Mouse (Mus musculus) urinary bladder, postnatal 36 days (tissue): ENCODE data around the gene Spata18.

ENCODE experiments used
- DNase-seq, 2 experiments: peaks; one replicate each; pipeline ENCODE4 v3.0.0; 2022; ENCODE audit warnings: low spot score in 2 of 2, mixed read lengths in 1 of 2

Spata18 gene

DNA sequence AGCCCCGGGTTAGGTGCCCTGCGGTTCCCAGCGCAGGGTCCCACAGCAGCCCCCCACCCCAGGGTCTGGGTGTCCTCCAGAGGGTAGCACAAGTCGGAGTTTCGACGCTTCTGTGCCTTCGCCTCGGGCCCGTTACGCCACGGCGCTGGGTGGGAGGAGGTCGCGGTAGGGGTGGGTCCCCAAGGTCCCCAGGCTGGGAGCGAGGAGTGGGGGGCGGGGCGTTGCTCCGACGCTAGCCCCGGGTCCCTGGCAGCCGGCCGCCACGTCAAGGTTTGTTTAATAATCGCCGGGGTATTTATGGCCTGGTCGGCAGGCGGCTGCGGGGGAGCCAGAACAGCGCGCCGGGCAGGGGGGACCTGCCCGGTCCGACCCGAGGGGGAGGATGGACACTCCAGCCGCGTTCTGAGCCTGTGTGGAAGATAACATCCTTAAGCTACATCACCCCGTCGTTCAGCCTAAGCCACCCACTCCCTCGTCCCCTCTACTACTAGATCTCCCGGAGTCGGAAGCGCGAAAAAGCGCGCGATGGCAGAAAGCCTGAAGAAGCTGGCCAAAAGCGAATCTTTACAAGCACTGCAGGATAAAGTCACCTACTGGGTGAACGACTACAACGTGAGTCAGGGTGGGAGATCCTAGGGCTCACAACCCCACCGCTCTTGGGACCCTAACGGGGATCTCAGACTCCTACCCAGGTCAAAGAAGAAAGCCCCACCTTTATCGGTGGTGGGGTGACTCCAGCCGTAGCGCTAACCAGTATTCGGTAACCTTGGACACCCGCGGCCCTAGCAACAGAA lies at the start of gene Spata18:
Gene Spata18, plus strand, starts transcription at position 319 of the 794 bp plus-strand sequence.
- no peak for DNase-seq

DNA sequence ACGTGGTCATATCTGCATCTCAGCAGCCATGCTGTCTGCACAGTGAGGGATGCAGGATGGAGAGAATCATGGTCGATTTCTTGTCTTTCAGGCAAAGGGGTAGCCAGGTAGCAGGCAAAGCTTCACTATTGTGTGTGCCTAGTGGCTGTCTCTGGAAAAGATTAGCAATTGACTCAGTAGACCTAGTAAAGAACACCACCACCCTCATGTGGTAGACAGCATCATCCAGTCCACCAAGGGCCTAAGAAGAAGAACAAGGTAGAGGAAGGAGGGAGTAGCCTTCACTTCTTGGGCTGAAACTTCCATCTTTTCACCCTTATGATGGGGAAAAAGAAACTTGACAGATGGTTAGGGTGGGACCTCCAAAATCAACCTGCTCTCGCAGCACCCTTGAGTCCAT lies 48.3 kb upstream of the Spata18 start:
- DNase-seq, result no peak

DNA sequence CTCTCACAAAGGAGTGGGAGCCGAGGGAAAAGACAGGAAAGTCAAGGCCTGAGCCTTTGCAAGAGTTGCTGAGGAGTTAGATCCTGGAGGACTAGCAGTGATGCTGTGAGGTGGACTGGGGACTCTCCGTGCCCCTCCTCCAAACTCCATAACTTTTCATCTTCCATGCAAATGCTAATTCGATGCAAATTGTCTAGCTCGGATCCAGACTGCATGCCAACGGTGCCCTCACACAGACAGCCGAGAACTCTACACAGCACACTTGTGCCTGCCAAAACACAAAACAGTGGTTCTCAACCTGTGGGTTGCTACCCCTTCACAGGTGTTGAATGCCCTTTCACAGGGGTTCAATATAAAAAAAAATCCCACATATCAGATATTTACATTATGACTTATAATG lies 46.6 kb upstream of the Spata18 start:
- no peak for DNase-seq

DNA sequence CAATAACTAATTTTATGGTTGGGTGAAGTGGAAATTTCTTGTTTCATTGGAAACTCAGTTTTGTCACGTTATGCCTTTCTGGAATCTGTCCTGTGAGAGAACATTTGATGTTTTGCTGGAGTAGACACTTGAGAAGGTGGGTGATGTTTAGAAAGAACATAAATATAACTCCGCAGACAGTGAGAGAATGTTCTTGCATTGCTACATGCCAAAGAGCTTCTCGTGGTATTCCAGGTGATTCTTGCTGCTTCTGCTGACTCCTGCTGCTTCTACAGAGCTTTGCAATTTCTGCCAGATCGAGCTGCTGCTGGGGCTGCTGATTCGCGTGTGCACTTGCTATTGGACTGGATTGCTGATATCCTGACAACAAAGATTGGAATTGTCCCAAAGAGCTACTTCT lies 46.2 kb upstream of the Spata18 start:
- no peak for DNase-seq

DNA sequence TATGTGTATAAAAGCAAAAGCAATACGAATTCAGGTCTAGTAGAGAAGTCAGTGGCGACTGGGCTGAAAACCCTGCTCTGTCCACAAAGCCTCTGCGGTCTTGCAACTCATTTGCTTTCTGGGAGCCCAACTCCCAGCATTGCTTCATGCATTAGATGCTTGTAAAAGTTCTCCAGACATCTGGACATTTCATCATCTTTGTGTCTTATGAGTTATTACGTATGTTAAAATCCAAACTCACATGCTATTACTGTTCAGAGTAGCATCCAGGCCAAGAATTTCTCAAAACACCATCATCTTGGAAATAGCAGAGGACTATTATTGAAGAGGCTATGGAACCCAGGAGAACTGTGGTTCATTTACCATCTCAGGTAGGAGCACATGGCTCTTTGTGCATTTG lies 40.1 kb upstream of the Spata18 start:
- DNase-seq, result no peak

- no peak for DNase-seq
Observed at GRCm38 (mm10) chr5:73613296-73613695, 37.9 kb upstream of the Spata18 start.

- DNase-seq, result no peak
Observed at GRCm38 (mm10) chr5:73615211-73615610, 36.0 kb upstream of the Spata18 start.

DNA sequence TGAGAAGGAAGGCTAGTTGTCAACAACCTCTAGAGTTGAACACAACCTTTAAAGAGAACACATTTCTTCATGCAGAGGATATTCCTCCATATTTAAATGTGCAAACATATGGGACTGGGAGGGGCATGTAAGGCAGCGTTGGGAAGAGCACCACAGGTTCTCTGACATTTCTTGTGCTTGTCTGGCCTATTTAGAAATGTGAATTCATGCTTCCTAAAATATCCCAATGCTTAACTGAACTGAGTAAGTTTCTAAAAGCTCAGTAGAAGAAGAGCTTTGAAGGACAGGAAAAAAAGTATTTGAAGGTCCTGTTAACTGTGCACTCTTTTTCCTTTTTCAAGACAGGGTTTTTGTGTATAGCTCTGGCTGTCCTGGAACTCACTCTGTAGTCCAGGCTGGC lies 32.2 kb upstream of the Spata18 start:
- no peak for DNase-seq

DNA sequence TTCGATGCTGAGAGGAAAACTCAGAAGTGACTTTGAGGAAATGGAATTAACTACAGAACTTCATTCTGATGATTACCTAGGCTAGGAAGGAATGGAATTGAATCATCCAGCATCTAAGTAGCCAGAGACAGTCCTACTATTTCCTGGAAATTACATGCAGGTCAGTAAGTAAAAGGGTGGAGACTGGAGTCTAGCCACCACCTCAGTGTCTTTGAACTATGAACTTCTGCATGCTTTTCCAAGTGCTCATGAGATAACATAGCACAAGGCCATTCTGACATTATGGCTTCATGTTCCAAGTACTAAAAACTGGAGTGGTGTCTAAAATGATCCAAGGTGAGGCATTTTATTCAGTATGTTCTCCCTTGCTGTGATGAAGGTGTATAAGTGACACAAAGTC lies 25.7 kb upstream of the Spata18 start:
- no peak for DNase-seq

DNA sequence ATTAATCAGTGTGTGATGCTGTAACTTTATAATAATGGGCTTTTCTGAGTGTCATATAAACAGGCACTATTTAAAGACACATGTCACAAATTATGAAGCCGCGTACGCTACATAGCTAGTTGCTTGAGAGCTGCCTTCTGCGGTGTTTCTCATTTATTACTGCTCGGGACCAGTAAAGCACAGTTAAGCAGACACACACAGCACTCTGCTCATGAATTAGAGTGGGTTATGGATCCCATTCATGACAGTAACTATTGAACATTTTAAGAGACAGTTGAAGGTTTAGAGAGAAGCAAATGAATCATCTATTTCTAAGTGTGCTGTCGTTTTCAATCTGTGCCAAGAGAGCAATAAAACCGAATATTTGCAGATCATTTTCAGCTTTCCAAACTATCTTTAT lies 24.3 kb upstream of the Spata18 start:
- no peak for DNase-seq

GRCm38 (mm10) chr5:73627559-73627958 lies 23.6 kb upstream of the Spata18 start:
- no peak for DNase-seq

- no peak for DNase-seq
Observed at GRCm38 (mm10) chr5:73627991-73628390, 23.2 kb upstream of the Spata18 start.

GRCm38 (mm10) chr5:73630141-73630540 lies 21.0 kb upstream of the Spata18 start:
- no peak for DNase-seq

GRCm38 (mm10) chr5:73631001-73631558 lies 20.1 kb upstream of the Spata18 start:
- no peak for DNase-seq

DNA sequence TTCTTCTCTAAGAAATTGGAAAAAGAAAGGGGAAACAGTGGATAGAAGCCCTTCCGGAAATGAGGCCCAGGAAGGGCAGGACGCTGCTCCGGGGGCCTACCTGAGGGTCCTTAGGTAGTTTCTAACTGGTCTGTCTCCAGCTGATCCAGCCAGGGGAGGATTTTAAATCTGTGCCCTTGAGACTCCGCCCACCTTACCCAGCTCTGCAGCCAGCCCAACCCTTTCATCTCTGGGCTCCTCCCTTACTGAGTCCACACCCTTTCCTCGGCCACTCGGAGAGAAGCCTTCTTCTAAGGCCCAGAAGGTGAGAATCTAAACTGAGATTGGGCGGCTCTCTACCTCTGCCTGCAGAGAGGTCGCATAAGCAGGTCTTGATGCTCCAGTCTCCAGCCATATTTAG lies 18.9 kb upstream of the Spata18 start, which contains the start of gene Lrrc66:
Gene Lrrc66, minus strand, starts transcription at position 236 of the 400 bp plus-strand sequence.
- DNase-seq, result no peak

GRCm38 (mm10) chr5:73633141-73633540 lies 18.0 kb upstream of the Spata18 start:
- peak; percentile 37 to 58 for DNase-seq

- DNase-seq, result no peak
Observed at GRCm38 (mm10) chr5:73637337-73638107, 13.7 kb upstream of the Spata18 start.

GRCm38 (mm10) chr5:73641058-73641457 lies 10.1 kb upstream of the Spata18 start:
- DNase-seq, result no peak

- no peak for DNase-seq
Observed at GRCm38 (mm10) chr5:73642091-73642490, 9.1 kb upstream of the Spata18 start.

- DNase-seq, result peak; percentile 55 to 77
Observed at GRCm38 (mm10) chr5:73647261-73647900, 3.8 kb upstream of the Spata18 start, which contains the start of gene Sgcb. TSS of gene Sgcb (minus strand) at chr5:73647790.

DNA sequence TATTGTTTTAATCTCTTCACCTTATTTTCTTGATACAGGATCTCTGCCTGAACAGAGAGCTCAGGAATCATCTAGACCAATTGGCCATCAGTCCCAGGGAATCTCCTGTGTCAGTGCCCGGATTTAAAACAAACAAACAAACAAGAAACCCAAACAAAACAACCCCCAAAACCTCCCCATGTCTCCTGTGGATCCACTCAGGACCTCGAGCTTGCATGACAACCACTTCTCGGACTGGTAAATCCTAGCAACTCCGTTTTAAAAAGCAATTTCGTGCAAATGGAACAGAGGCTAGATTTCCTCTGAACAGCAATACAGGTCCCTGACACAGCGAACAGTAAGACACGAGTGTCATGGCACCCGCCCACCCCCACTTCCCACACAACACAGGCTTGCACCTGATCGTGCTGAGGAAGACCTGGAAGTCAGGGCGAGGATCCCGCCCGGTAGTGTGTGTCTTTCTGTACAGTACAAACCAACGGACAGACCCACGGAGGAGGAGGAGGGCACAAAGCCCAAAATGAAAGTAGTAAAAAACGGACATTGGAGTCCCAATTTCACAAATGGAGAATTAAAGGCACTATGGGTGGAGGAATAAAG lies 714 bp upstream of the Spata18 start:
- DNase-seq, result peak in 1 of 2 experiments; percentile 12

GRCm38 (mm10) chr5:73651855-73652201 lies 649 bp downstream of the Spata18 start:
- no peak for DNase-seq
